Mouse (Mus musculus) liver, embryonic 11.5 days (tissue): ENCODE measurements at regions not wholly inside any gene's neighbourhood (a gene's known extent, or its start where the extent isn't known, plus 50 kb on each side); places are given as distances from the start of the nearest gene placed in this dataset.

Experiments used
- ATAC-seq: fragments of 200-750 bp; cut with Nextera tagmentation; replicated peaks from 2 replicates; pipeline ENCODE4 v1.8.0; 2017; ENCODE audit warnings: moderate number of reproducible peaks, mild to moderate bottlenecking, moderate TSS enrichment, moderate library complexity; ENCODE audit not compliant: low FRiP score
- DNase-seq: peaks from one replicate; pipeline ENCODE4 v3.0.0-alpha.2; 2017; ENCODE audit warnings: low spot score
- H3K27ac ChIP-seq: fragments of 300-500 bp; sonication (generic); 2 replicates; pipeline ENCODE4 v1.5.1; 2014; ENCODE audit warnings: mild to moderate bottlenecking, low read depth, low read length, control low read depth
- H3K27me3 ChIP-seq: fragments of 300-500 bp; sonication (generic); replicated peaks from 2 replicates; pipeline ENCODE4 v1.6.1; 2014; ENCODE audit warnings: low read length, mixed read lengths; ENCODE audit not compliant: control insufficient read depth, insufficient read depth
- H3K36me3 ChIP-seq: fragments of 300-500 bp; sonication (generic); 2 replicates; pipeline ENCODE4 v1.6.1; 2014; ENCODE audit warnings: mild to moderate bottlenecking, low read length, moderate library complexity, mixed read lengths; ENCODE audit not compliant: control insufficient read depth, insufficient read depth
- H3K4me1 ChIP-seq: fragments of 300-500 bp; sonication (generic); replicated peaks from 2 replicates; pipeline ENCODE4 v1.6.1; 2014; ENCODE audit warnings: low read length, mixed read lengths; ENCODE audit not compliant: control insufficient read depth, insufficient read depth
- H3K4me2 ChIP-seq: fragments of 300-500 bp; sonication (generic); 2 replicates; pipeline ENCODE4 v1.6.1; 2014; ENCODE audit warnings: mild to moderate bottlenecking, control low read depth, moderate library complexity
- H3K4me3 ChIP-seq: fragments of 300-500 bp; sonication (generic); 2 replicates; pipeline ENCODE4 v1.5.1; 2014; ENCODE audit warnings: low read depth, low read length, control low read depth
- H3K9ac ChIP-seq: fragments of 300-500 bp; sonication (generic); 2 replicates; pipeline ENCODE4 v1.6.1; 2014; ENCODE audit warnings: low read depth, low read length, control low read depth
- H3K9me3 ChIP-seq: fragments of 300-500 bp; sonication (generic); 2 replicates; pipeline ENCODE4 v1.6.1; 2016; ENCODE audit warnings: low read length, inconsistent platforms, mixed read lengths; ENCODE audit not compliant: control insufficient read depth
- WGBS: fragments of 180-500 bp; shearing (Covaris S2); extraction: QIAGEN DNeasy Blood & Tissue Kit; methylation state at CpG from one replicate; pipeline ENCODE4 v1.1.7; 2014; 5-methylcytosine and 5-hydroxymethylcytosine counted together

DNA sequence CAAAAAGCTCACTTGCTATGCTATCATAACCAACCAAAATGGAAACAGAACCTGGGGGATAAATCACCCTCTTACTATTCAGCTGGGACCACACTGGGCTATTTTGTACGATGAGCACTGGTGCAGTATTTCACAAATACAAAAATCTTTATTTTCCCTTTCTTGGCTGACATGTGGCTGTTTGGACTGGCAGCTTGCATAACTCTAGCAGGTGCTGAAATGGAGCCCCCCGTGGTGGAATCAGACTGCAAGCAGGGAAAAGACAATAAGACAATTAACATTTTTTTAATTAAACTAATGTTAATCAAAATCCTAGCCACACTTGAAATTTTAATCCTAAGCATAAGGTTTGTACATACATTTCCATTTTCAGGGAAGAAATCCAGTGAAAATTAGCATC, 196.4 kb upstream of the Irx5 start:
- WGBS = 80% methylated on average over 2 of the region's 2 CpGs
- no peak overlapping the region for H3K4me2 ChIP-seq
- peaks cover 2% of the 10 kb centered on the region; the same call in 1 of the 2 replicates for H3K9me3 ChIP-seq
- DNase-seq = no peak
- no peak for ATAC-seq
- no peaks in the 10 kb centered on the region for H3K27me3 ChIP-seq
- H3K4me1 ChIP-seq = no peaks in the 10 kb centered on the region
- H3K4me3 ChIP-seq = no peak overlapping the region
- H3K36me3 ChIP-seq = no peaks in the 10 kb centered on the region
- H3K27ac ChIP-seq = no peak overlapping the region
- H3K9ac ChIP-seq = no peak overlapping the region

DNA sequence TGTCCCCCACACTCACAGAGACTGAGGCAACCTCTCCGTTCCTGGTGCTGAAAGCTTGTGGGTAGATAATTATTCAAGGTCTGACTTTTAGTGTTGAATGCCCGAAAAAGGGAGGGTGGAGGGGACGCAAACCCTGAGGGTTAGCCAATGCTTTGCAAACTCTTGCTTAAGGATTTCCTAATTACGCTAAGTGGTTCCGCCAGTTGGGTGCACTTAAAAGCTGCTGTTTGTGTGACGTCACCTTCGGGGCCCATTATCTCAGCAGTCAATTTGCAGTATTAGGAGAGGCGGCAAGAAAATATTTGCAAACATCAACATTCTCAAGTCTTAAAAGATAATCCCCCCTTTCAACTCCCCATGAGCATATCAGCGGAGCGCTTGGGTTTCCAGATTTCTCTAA, 199.2 kb upstream of the Irx5 start:
- Histone ChIP-seq H3K9ac (no peak overlapping the region), H3K36me3 (no peaks in the 10 kb centered on the region), H3K4me3 (no peak overlapping the region), H3K4me1 (no peaks in the 10 kb centered on the region), H3K9me3 (peaks cover 2% of the 10 kb centered on the region; the same call in 1 of the 2 replicates), H3K27ac (no peak overlapping the region), H3K27me3 (no peaks in the 10 kb centered on the region), H3K4me2 (no peak overlapping the region)
- DNase-seq (no peak), ATAC-seq (no peak)
- 40% methylated on average over 10 of the region's 10 CpGs for WGBS

DNA sequence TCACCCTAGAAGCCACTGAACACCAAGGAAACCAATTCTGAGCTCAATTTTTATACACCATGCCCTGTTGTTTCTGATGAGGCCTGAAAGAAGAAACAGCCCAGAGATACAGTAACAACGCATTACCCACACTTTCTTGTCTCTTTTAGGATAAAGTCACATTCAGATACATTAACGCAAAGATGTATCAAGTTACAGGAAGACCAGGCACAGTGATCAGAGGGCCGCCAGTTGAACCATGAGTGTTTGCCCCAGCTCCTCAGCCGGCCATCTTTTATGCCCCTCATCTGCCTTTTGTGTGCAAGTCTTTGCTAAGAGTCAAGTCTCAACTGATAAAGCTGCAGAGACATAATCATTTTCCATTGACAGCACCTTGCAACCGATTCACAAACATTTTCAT, 204.9 kb upstream of the Irx5 start:
- Histone ChIP-seq H3K9ac (no peak overlapping the region), H3K27ac (no peak overlapping the region), H3K4me2 (no peak overlapping the region), H3K4me3 (no peak overlapping the region), H3K4me1 (no peaks in the 10 kb centered on the region), H3K9me3 (no peaks in the 10 kb centered on the region), H3K36me3 (no peaks in the 10 kb centered on the region), H3K27me3 (no peaks in the 10 kb centered on the region)
- 65% methylated on average over 5 of the region's 5 CpGs for WGBS
- DNase-seq = no peak
- ATAC-seq = no peak

DNA sequence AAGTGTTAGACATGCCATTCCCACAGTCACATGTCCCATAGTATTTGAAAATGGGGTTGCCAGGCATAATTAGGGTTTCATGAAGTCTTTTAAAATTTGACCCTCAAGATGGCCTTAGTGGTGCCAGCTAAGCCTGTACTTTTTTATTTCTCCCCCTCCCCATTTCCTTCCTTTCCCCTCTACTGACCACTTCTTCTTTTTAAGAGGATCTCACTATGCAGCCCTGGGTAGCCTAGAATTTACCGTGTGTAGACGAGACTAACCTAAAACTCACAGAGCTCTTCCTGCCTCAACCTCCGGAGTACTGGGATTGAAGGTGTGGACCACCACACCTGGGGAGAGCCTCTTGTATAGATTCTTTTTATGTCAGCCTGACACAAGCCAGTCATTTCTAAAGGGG, 209.8 kb upstream of the Irx5 start:
- no peak for DNase-seq
- Histone ChIP-seq H3K9ac (no peak overlapping the region), H3K9me3 (no peaks in the 10 kb centered on the region), H3K27me3 (no peaks in the 10 kb centered on the region), H3K4me1 (no peaks in the 10 kb centered on the region), H3K36me3 (no peaks in the 10 kb centered on the region), H3K4me3 (no peak overlapping the region), H3K27ac (no peak overlapping the region), H3K4me2 (no peak overlapping the region)
- no peak for ATAC-seq
- 53% methylated on average over 3 of the region's 3 CpGs for WGBS

DNA sequence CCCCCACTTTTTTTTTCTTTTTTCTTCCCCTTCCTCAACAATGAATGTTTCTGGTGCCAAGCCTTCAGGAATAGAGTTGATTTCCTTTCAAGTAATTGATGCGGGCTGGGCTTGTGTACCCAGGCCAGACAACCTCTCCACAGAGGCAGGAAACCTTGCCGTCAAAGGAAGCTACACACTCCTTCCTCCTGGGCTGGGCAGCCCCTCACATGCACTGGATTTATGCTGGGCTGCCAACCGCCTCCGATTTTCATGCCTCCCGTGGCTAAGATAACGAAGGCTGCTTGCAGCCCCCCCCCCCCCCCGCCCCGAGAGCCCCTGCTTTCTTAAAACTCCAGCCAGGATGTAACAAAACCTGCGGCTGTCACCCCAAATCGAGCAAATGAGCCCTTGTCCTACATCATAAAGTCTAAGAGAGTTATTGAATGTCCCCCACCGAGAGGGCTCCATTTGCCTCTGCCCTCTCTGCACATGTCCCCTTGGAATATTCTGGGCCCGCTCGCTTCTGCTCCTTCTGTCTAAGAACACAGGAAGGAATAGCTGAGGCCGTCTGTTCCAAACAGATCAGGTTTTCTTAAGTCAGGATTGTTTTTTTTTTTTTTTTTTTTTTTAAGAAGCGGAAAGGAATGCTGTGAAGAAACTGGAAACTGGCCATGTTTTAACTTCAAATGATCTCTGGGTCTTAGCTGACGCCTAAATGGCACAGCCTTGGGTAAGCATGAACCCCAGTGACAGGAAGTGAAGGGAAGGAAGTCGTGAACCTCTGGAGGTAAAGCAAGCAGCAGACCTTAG, 220.1 kb upstream of the Irx5 start:
- Histone ChIP-seq H3K36me3 (no peaks in the 10 kb centered on the region), H3K9me3 (no peaks in the 10 kb centered on the region), H3K4me3 (no peak overlapping the region), H3K9ac (no peak overlapping the region), H3K27me3 (no peaks in the 10 kb centered on the region; the same call in 1 of the 2 replicates), H3K27ac (no peak overlapping the region), H3K4me2 (no peak overlapping the region), H3K4me1 (no peaks in the 10 kb centered on the region)
- DNase-seq = no peak
- no peak for ATAC-seq
- 24% methylated on average over 17 of the region's 17 CpGs for WGBS

DNA sequence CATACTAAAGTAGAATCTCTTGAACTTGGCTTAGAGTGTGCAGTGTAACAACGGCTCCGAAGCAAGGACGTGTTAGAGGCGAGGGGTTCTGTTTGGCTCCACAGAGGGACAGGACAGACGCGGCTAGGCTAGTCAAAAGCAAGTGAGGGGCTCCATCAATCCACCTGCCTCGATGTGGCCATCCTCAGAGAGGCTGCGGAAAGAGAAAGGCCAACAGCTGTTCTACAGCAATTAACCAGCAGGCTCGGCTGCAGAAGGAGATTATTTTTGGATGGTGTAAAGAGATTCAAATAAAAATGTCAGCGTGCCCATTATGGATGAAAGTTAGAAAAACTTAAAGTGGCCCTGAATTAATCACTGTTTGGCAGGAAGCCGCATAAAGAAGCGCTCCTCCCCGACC, 221.0 kb upstream of the Irx5 start:
- 46% methylated on average over 12 of the region's 13 CpGs for WGBS
- H3K4me2 ChIP-seq = no peak overlapping the region
- no peak for DNase-seq

DNA sequence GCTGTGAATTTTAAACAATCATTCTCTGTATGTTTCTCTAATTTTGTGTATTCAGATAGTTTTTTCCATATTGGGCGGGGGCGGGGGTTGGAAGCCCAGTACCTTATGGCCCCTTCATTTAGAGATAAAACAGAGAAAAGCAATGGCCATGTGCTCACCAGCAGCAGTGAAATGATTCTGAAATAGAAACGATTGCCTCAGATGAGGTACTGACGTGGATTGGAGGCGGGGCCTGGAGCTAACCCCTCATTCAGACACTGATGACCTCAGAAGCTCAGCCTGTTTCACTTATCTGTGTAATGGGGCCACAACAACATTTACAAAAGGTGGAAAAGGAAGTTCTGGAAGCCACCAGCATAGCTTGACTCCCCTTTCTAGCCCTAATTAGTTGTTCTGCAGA, 223.0 kb upstream of the Irx5 start:
- WGBS = 29% methylated on average over 5 of the region's 5 CpGs
- no peaks in the 10 kb centered on the region for H3K36me3 ChIP-seq
- H3K4me2 ChIP-seq = no peak overlapping the region
- no peak overlapping the region for H3K27ac ChIP-seq
- DNase-seq = no peak
- ATAC-seq = no peak
- no peaks in the 10 kb centered on the region for H3K9me3 ChIP-seq
- H3K4me3 ChIP-seq = no peak overlapping the region
- no peaks in the 10 kb centered on the region for H3K4me1 ChIP-seq
- H3K9ac ChIP-seq = no peak overlapping the region
- peaks cover 5% of the 10 kb centered on the region for H3K27me3 ChIP-seq

More for the DNA sequence above, 221.0 kb upstream of the Irx5 start:
- no peak overlapping the region for H3K27ac ChIP-seq
- H3K4me1 ChIP-seq = no peaks in the 10 kb centered on the region
- no peak overlapping the region for H3K9ac ChIP-seq
- H3K27me3 ChIP-seq = peaks cover 1% of the 10 kb centered on the region
- H3K36me3 ChIP-seq = no peaks in the 10 kb centered on the region
- no peak for ATAC-seq
- H3K4me3 ChIP-seq = no peak overlapping the region
- no peaks in the 10 kb centered on the region for H3K9me3 ChIP-seq

DNA sequence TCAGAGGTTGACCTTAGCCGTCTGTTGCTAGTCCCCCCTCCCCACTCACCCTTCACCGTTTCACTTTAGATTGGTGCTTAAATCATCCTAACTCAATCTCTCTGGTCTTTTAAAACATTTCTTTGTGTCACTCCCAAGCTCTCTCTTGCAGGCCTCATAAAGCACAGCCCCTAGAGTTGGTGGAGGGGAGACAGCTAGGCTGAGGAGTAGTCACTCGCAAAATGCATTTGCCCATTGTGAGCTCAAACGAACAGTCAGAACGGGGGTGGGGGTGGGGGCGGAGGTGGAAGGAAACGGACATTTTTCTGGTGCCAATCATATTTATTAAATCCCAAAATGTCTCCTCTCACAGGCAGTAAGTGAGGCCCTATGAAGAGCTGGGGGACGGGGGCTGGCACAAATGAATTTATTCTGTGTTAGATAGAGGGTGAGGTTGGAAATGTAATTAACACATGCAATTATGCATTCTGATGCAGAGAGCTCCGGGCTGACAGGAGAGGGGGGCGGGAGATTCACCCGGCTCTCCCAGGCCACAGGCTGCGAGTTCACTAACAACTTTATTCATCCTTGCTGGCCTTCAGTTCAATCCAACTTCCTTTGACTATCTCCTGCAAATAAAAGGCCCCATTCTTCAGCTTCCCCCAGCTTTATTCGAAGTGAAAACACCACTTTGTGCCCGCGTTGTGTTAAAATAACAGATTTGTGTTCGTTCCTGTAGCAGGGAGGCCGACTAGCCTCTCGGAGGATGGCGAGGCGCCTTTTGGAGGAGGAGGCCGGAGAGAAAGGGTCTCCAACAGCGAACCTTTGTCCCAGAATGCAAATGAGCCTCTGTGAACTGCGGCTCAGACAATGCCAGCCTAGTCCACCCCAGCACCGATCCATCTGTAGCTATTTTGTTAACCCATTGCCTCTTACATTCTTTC, 223.7 kb upstream of the Irx5 start:
- no peaks in the 10 kb centered on the region for H3K4me1 ChIP-seq
- ATAC-seq = no peak
- no peak overlapping the region for H3K4me3 ChIP-seq
- no peaks in the 10 kb centered on the region for H3K36me3 ChIP-seq
- no peak overlapping the region for H3K9ac ChIP-seq
- peaks cover 5% of the 10 kb centered on the region for H3K27me3 ChIP-seq
- 26% methylated on average over 24 of the region's 24 CpGs for WGBS
- no peak overlapping the region for H3K4me2 ChIP-seq
- H3K9me3 ChIP-seq = no peaks in the 10 kb centered on the region
- DNase-seq = no peak
- no peak overlapping the region for H3K27ac ChIP-seq
